ENCODE assay signal across 9 mouse cellular contexts in genomic region chr6:127887511-127888421, GRCm38 (mm10). TPM values are rescaled to one million over a fixed set of nuclear protein-coding genes. Genes with fewer than 3 reads are reported as not detected.
A peak's percentile ranks its signal among the peaks of the same experiment; 100 is the strongest.
DNase-seq lines count a peak whose midpoint lies in the region; ATAC-seq lines count a peak whose summit lies in the region.
"Had no signal": no experiment of that assay in that cellular context is flagged by ENCODE, and none has a peak within 500 bp of the region (broad histone marks: within the 10 kb centered on the region; RNA-seq: fewer than 3 reads in every experiment).

Gene Tspan11, plus strand, starts transcription at chr6:127887589.

- WGBS in embryonic facial prominence, embryonic 15.5 days, result under 1% methylated on average over 36 of the region's 36 CpGs
- 4% methylated on average over 36 of the region's 36 CpGs for WGBS in heart, embryonic 16.5 days
- 1% methylated on average over 36 of the region's 36 CpGs for WGBS in midbrain, embryonic 14.5 days

- H3K9me3 ChIP-seq in embryonic facial prominence, embryonic 15.5 days (replicated peaks), result no peaks in the 10 kb centered on the region
- no peaks in the 10 kb centered on the region for H3K9me3 ChIP-seq in heart, embryonic 16.5 days (replicated peaks; ENCODE audit: control insufficient read depth, low read length)
- no peaks in the 10 kb centered on the region for H3K9me3 ChIP-seq in midbrain, embryonic 14.5 days (ENCODE audit: control insufficient read depth, low read length)

- no peaks in the 10 kb centered on the region for H3K27me3 ChIP-seq in embryonic facial prominence, embryonic 15.5 days
- H3K27me3 ChIP-seq in heart, embryonic 16.5 days (ENCODE audit: control insufficient read depth, insufficient read depth, low read length), result peaks cover 4% of the 10 kb centered on the region
- H3K27me3 ChIP-seq in midbrain, embryonic 14.5 days (ENCODE audit: control insufficient read depth, insufficient read depth, low read length), result no peaks in the 10 kb centered on the region

- no peaks in the 10 kb centered on the region for H3K36me3 ChIP-seq in embryonic facial prominence, embryonic 15.5 days
- no peaks in the 10 kb centered on the region for H3K36me3 ChIP-seq in heart, embryonic 16.5 days (ENCODE audit: control insufficient read depth, insufficient read depth)
- H3K36me3 ChIP-seq in midbrain, embryonic 14.5 days (ENCODE audit: control insufficient read depth, insufficient read depth, low read length), result no peaks in the 10 kb centered on the region

- intact Hi-C loops in left cerebral cortex, postnatal 4 days (cut with DNase I), result loop anchor here (10.0 kb wide), 1 partner anchor 123 kb away; the partner anchor contains the start of gene Prmt8

- peaks cover 40% of the 10 kb centered on the region for H3K4me1 ChIP-seq in embryonic facial prominence, embryonic 15.5 days
- H3K4me1 ChIP-seq in heart, embryonic 16.5 days (ENCODE audit: control insufficient read depth, insufficient read depth, low read length), result peaks cover 7% of the 10 kb centered on the region
- peaks cover 21% of the 10 kb centered on the region for H3K4me1 ChIP-seq in midbrain, embryonic 14.5 days (ENCODE audit: control insufficient read depth, insufficient read depth, low read length)

- peak within 1 kb of the TSS; percentile 88 for H3K27ac ChIP-seq in embryonic facial prominence, embryonic 15.5 days (replicated peaks)
- no peak within 1 kb of the TSS for H3K27ac ChIP-seq in heart, embryonic 16.5 days (ENCODE audit: low read length)
- peak within 1 kb of the TSS; percentile 86 for H3K27ac ChIP-seq in midbrain, embryonic 14.5 days (replicated peaks; ENCODE audit: low read depth, low read length)

- peak within 1 kb of the TSS; percentile 82 for H3K4me2 ChIP-seq in embryonic facial prominence, embryonic 15.5 days (replicated peaks)
- peak within 1 kb of the TSS; percentile 75 for H3K4me2 ChIP-seq in heart, embryonic 16.5 days (ENCODE audit: low read depth, low read length)
- H3K4me2 ChIP-seq in midbrain, embryonic 14.5 days (ENCODE audit: low read length), result peak within 1 kb of the TSS; percentile 89

- H3K9ac ChIP-seq in embryonic facial prominence, embryonic 15.5 days, result peak within 1 kb of the TSS; percentile 53
- H3K9ac ChIP-seq in heart, embryonic 16.5 days (ENCODE audit: low read length), result peak within 1 kb of the TSS; percentile 69
- peak within 1 kb of the TSS; percentile 78 for H3K9ac ChIP-seq in midbrain, embryonic 14.5 days (replicated peaks; ENCODE audit: low read length)

- DNase-seq in right cerebral cortex, adult 18-20 months, result peak; percentile 20
- no peak for DNase-seq in right cerebral cortex, postnatal 36 days (ENCODE audit: low spot score in 2 of 2)
- DNase-seq in left cerebral cortex, postnatal 4 days, result peak; percentile 92
- peak; percentile 81 for DNase-seq in midbrain, embryonic 14.5 days
- DNase-seq in thymus, postnatal 10 days (ENCODE audit: low spot score in 2 of 2), result no peak
- DNase-seq in spleen, postnatal 36 days (ENCODE audit: low spot score in 2 of 2), result no peak

- ATAC-seq in embryonic facial prominence, embryonic 15.5 days (ENCODE audit: insufficient number of reproducible peaks, low FRiP score, low TSS enrichment, low read depth), result peak; percentile 89
- peak; percentile 49; the same call in 1 of the 2 replicates for ATAC-seq in heart, embryonic 16.5 days (replicated peaks; ENCODE audit: extremely low read depth, insufficient read depth, low FRiP score)
- peak; percentile 89 for ATAC-seq in midbrain, embryonic 14.5 days (ENCODE audit: low FRiP score, low TSS enrichment)

- H3K4me3 ChIP-seq in embryonic facial prominence, embryonic 15.5 days (replicated peaks), result peak within 1 kb of the TSS; percentile 57
- peak within 1 kb of the TSS; percentile 53 for H3K4me3 ChIP-seq in heart, embryonic 16.5 days (ENCODE audit: low read length)
- peak within 1 kb of the TSS; percentile 49 for H3K4me3 ChIP-seq in midbrain, embryonic 14.5 days (replicated peaks; ENCODE audit: low read depth, low read length)

RNA-seq across cellular contexts. Expression of gene Tspan11, which starts in this region (rescaled TPM):
- 29.6 and 37.8 TPM in 2 replicates for polyA plus RNA-seq in embryonic facial prominence, embryonic 15.5 days (2015; fragmentation: Nextera tagmentation; extraction: Ambion mirVana)
- 2.6 and 3.2 TPM in 2 replicates for polyA plus RNA-seq in heart, embryonic 16.5 days (2015; fragmentation: Nextera tagmentation; extraction: Ambion mirVana)
- 10 to 100 TPM in 1 of 2 experiments, 1 to 10 TPM in 1; 6.6 to 10.2 TPM for total RNA-seq in left cerebral cortex, postnatal 4 days (2021)
- 5.0 and 8.4 TPM in 2 replicates for polyA plus RNA-seq in midbrain, embryonic 14.5 days (2014; fragmentation: Nextera tagmentation; extraction: Ambion mirVana)
- total RNA-seq: neutrophil, adult 5-6 weeks had no signal

Comparison
In these comparisons a context has a peak if more than half of its experiments do, and no peak if none do; other contexts are left out.
1. DNase-seq: peak in right cerebral cortex, adult 18-20 months (single experiment), left cerebral cortex, postnatal 4 days (single experiment) and midbrain, embryonic 14.5 days (single experiment); none in right cerebral cortex, postnatal 36 days (0 of 2), thymus, postnatal 10 days (0 of 2) and spleen, postnatal 36 days (0 of 2).
2. Peak in every context shown above with its lines, with median percentiles within 50 percentile points of each other: ATAC-seq, H3K4me2 ChIP-seq, H3K4me3 ChIP-seq and H3K9ac ChIP-seq.